Comparison of ENCODE assay signal across 8 mouse cellular contexts in the genomic region with DNA sequence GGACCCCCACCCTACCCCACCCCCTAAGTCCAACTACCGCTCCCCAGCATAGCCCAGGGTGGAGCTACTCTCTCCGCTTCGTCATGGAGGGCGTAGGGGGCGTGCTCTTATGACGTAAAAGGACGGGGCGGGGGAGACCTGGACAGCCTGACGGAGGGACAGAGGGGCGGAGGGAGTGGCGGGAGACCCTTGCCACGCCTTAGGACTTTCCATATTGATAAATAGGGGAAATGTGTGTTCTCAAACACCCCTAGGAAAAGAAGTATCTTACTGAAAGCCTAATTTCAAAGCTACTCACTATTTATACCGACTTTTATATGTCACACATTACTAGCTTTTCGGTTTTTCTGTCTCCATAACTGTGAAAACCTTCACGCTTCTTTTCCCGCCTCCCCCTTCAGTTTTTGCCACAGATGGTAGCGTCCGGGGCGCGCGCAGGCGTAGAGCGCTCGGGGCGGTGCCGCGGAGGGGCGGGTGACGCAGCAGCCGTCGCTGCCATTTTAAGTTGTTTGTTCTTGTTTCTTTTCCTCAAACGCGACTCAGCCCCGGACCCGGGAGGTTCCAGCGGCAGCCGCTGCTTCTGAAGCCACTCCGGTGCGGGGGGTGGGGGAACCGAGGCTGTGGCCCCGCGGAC. TPM values are rescaled to one million over a fixed set of nuclear protein-coding genes. Genes with fewer than 3 reads are reported as not detected.
DNase-seq lines count a peak whose midpoint lies in the region; ATAC-seq and TF ChIP-seq lines count a peak whose summit lies in the region.

No protein-coding gene starts in this region.

- H3K4me2 ChIP-seq in CH12.LX (ENCODE audit: insufficient read depth, low read depth, poor library complexity, severe bottlenecking): peak overlapping the region; percentile 52; the same call in 1 of the 2 replicates
- peak overlapping the region; percentile 82 for H3K4me2 ChIP-seq in forebrain, embryonic 12.5 days
- H3K4me2 ChIP-seq in liver, postnatal 0 days (ENCODE audit: low read depth, low read length): peak overlapping the region; percentile 87
- peak overlapping the region; percentile 93 for H3K4me2 ChIP-seq in neural tube, embryonic 14.5 days (ENCODE audit: low read depth, low read length)

- H3K27me3 ChIP-seq in CH12.LX (replicated peaks): no peaks in the 10 kb centered on the region
- no peaks in the 10 kb centered on the region for H3K27me3 ChIP-seq in forebrain, embryonic 12.5 days
- no peaks in the 10 kb centered on the region for H3K27me3 ChIP-seq in liver, postnatal 0 days (ENCODE audit: insufficient read depth, low read length)
- H3K27me3 ChIP-seq in neural tube, embryonic 14.5 days (ENCODE audit: control insufficient read depth, insufficient read depth, low read length): no peaks in the 10 kb centered on the region

- peak; percentile 97 for ATAC-seq in forebrain, embryonic 12.5 days (ENCODE audit: low FRiP score)
- ATAC-seq in liver, postnatal 0 days: peak; percentile 95
- ATAC-seq in neural tube, embryonic 14.5 days (ENCODE audit: low read depth): peak; percentile 97

- peaks cover 37% of the 10 kb centered on the region for H3K79me2 ChIP-seq in CH12.LX (replicated peaks; ENCODE audit: control insufficient read depth, extremely low read depth, insufficient read depth, poor library complexity, severe bottlenecking)

- peak overlapping the region; percentile 97 for H3K9ac ChIP-seq in CH12.LX (ENCODE audit: insufficient read depth, low read depth)
- H3K9ac ChIP-seq in forebrain, embryonic 12.5 days: peak overlapping the region; percentile 99
- H3K9ac ChIP-seq in liver, postnatal 0 days (replicated peaks): peak overlapping the region; percentile 97
- H3K9ac ChIP-seq in neural tube, embryonic 14.5 days (replicated peaks; ENCODE audit: low read depth, low read length): peak overlapping the region; percentile 85

- peaks cover 8 to 14% of the 10 kb centered on the region in 2 experiments for H3K36me3 ChIP-seq in CH12.LX (replicated peaks in 1 of 2; ENCODE audit: control insufficient read depth in 1 of 2, insufficient read depth in 1 of 2, low read length in 1 of 2)
- H3K36me3 ChIP-seq in forebrain, embryonic 12.5 days (replicated peaks): peaks cover 5% of the 10 kb centered on the region
- H3K36me3 ChIP-seq in liver, postnatal 0 days (replicated peaks; ENCODE audit: insufficient read depth, low read length): peaks cover 11% of the 10 kb centered on the region
- no peaks in the 10 kb centered on the region; the same call in 1 of the 2 replicates for H3K36me3 ChIP-seq in neural tube, embryonic 14.5 days (ENCODE audit: control insufficient read depth, insufficient read depth, low read length)

- peak; percentile 97 for DNase-seq in CH12.LX (ENCODE audit: extremely low read depth)
- peak; percentile 96 for DNase-seq in c-Kit-positive CD71-positive TER-119-negative erythroid progenitor cells, embryonic 14.5 days (ENCODE audit: low read depth)
- DNase-seq in heart, postnatal 10 days: peak; percentile 97 to 98
- DNase-seq in large intestine, adult 2 months (ENCODE audit: low read depth, low spot score): peak; percentile 92
- peak; percentile 99 for DNase-seq in liver, postnatal 0 days
- peak; percentile 97 for DNase-seq in testis, postnatal 10 days (ENCODE audit: low spot score)

- no peaks in the 10 kb centered on the region for H3K9me3 ChIP-seq in CH12.LX (replicated peaks; ENCODE audit: low read length)
- H3K9me3 ChIP-seq in forebrain, embryonic 12.5 days: no peaks in the 10 kb centered on the region
- H3K9me3 ChIP-seq in liver, postnatal 0 days (ENCODE audit: low read length): no peaks in the 10 kb centered on the region
- H3K9me3 ChIP-seq in neural tube, embryonic 14.5 days (ENCODE audit: control insufficient read depth, low read length): no peaks in the 10 kb centered on the region

- TF ChIP-seq CTCF in CH12.LX (conservative IDR thresholded peaks at IDR 0.05 in 1 of 2, IDR thresholded peaks at IDR 0.05 in 1 of 2; ENCODE audit: low read depth in 2 of 2, low read length in 2 of 2): no peak
- TF ChIP-seq CTCF in liver, postnatal 0 days (IDR thresholded peaks at IDR 0.05; ENCODE audit: low read depth): peak; percentile 25; the same call in 1 of the 2 replicates

- under 1% methylated on average over 42 of the region's 42 CpGs for WGBS in forebrain, embryonic 12.5 days
- under 1% methylated on average over 42 of the region's 42 CpGs for WGBS in large intestine, adult 2 months
- under 1% methylated on average over 42 of the region's 42 CpGs for WGBS in liver, postnatal 0 days (ENCODE audit: insufficient replicate concordance)
- under 1% methylated on average over 42 of the region's 42 CpGs for WGBS in neural tube, embryonic 14.5 days

- peak overlapping the region; percentile 93 for H3K27ac ChIP-seq in CH12.LX (ENCODE audit: insufficient read depth, low read depth)
- H3K27ac ChIP-seq in forebrain, embryonic 12.5 days: peak overlapping the region; percentile 99
- H3K27ac ChIP-seq in liver, postnatal 0 days (ENCODE audit: low read depth): peak overlapping the region; percentile 99
- H3K27ac ChIP-seq in neural tube, embryonic 14.5 days (ENCODE audit: low read depth, low read length): peak overlapping the region; percentile 98

- TF ChIP-seq POLR2A in CH12.LX (IDR thresholded peaks at IDR 0.05; ENCODE audit: low read depth, low read length): peak; percentile 99

- intact Hi-C loops in heart, postnatal 10 days (cut with DNase I): loop anchor here (1.0 to 2.0 kb wide), 2 partner anchors 31 to 40 kb away; partner anchors contain the start of genes Acot13, Gmnn and Tdp2

- dilution Hi-C loops in CH12.LX (cut with MboI; ENCODE audit: extremely low pct_ligation_motif_present, extremely low pct_unique_long_range_greater_than_20kb, low sequenced_read_pairs): no loop called here

- H3K4me3 ChIP-seq in CH12.LX (replicated peaks in 1 of 3; ENCODE audit: low read depth in 2 of 3, low read length in 2 of 3, poor library complexity in 1 of 3): peak overlapping the region; percentile 87 to 97 (median 91)
- H3K4me3 ChIP-seq in forebrain, embryonic 12.5 days (replicated peaks): peak overlapping the region; percentile 100
- H3K4me3 ChIP-seq in liver, postnatal 0 days (ENCODE audit: low read depth, low read length): peak overlapping the region; percentile 88
- peak overlapping the region; percentile 64 for H3K4me3 ChIP-seq in neural tube, embryonic 14.5 days (ENCODE audit: low read depth, low read length)

- TF ChIP-seq EP300 in CH12.LX (IDR thresholded peaks at IDR 0.05; ENCODE audit: low read length): no peak
- peak; percentile 85; the same call in 1 of the 2 replicates for TF ChIP-seq EP300 in liver, postnatal 0 days (IDR thresholded peaks at IDR 0.05; ENCODE audit: low read depth)

- in situ Hi-C loops in CH12.LX (cut with MboI; ENCODE audit: low pct_ligation_motif_present, low pct_unique_long_range_greater_than_20kb, low sequenced_read_pairs): no loop called here

- no peak for TF ChIP-seq RAD21 in CH12.LX (IDR thresholded peaks at IDR 0.05; ENCODE audit: low read depth, low read length)

- peaks cover 5 to 17% of the 10 kb centered on the region in 2 experiments; a peak in 3 of 4 replicates for H3K4me1 ChIP-seq in CH12.LX (ENCODE audit: control insufficient read depth in 1 of 2, insufficient read depth in 2 of 2)
- peaks cover 26% of the 10 kb centered on the region for H3K4me1 ChIP-seq in forebrain, embryonic 12.5 days
- peaks cover 18% of the 10 kb centered on the region for H3K4me1 ChIP-seq in liver, postnatal 0 days (ENCODE audit: insufficient read depth)
- H3K4me1 ChIP-seq in neural tube, embryonic 14.5 days (ENCODE audit: control insufficient read depth, insufficient read depth, low read length): peaks cover 24% of the 10 kb centered on the region

RNA-seq across cellular contexts. Expression of gene BC005537, which starts 0.7 kb away (rescaled TPM):
- total RNA-seq in CH12.LX (2012; rRNA removed) (21.8 and 28.3 TPM in 2 replicates), CH12.LX (2014; rRNA removed) (37.0 and 39.0 TPM in 2 replicates)
- polyA plus RNA-seq in CH12.LX (2012; ENCODE audit: insufficient read length, low read depth): 47.5 and 47.7 TPM in 2 replicates
- 20.9 and 22.3 TPM in 2 replicates for polyA plus RNA-seq in forebrain, embryonic 12.5 days (2016; fragmentation: Nextera tagmentation; extraction: Ambion mirVana)
- total RNA-seq in heart, postnatal 10 days (2021): 100 to 1,000 TPM; 178 to 179 TPM
- 23.9 and 29.0 TPM in 2 replicates for polyA plus RNA-seq in large intestine, adult 2 months (2012; rRNA removed)
- 10.4 and 10.6 TPM in 2 replicates for polyA plus RNA-seq in liver, postnatal 0 days (2015; fragmentation: Nextera tagmentation; extraction: Ambion mirVana)
- 34.3 and 51.9 TPM in 2 replicates for polyA plus RNA-seq in neural tube, embryonic 14.5 days (2014; fragmentation: Nextera tagmentation; extraction: Ambion mirVana)

RNA-seq across cellular contexts. Expression of gene Acot13, which starts 30.5 kb away (rescaled TPM):
- total RNA-seq in CH12.LX (2012; rRNA removed): 46.0 and 50.5 TPM in 2 replicates
- total RNA-seq in CH12.LX (2014; rRNA removed): 36.0 and 37.1 TPM in 2 replicates
- polyA plus RNA-seq in CH12.LX (2012; ENCODE audit: insufficient read length, low read depth): 45.5 and 46.7 TPM in 2 replicates
- 57.4 and 57.8 TPM in 2 replicates for polyA plus RNA-seq in forebrain, embryonic 12.5 days (2016; fragmentation: Nextera tagmentation; extraction: Ambion mirVana)
- 100 to 1,000 TPM; 282 to 297 TPM for total RNA-seq in heart, postnatal 10 days (2021)
- polyA plus RNA-seq in large intestine, adult 2 months (2012; rRNA removed): 57.4 and 65.0 TPM in 2 replicates
- 101 and 102 TPM in 2 replicates for polyA plus RNA-seq in liver, postnatal 0 days (2015; fragmentation: Nextera tagmentation; extraction: Ambion mirVana)
- polyA plus RNA-seq in neural tube, embryonic 14.5 days (2014; fragmentation: Nextera tagmentation; extraction: Ambion mirVana): 47.8 and 51.2 TPM in 2 replicates

RNA-seq across cellular contexts. Expression of gene Tdp2, which starts 30.7 kb away (rescaled TPM):
- total RNA-seq in CH12.LX (2012; rRNA removed): 37.4 and 38.0 TPM in 2 replicates
- 96.6 and 116 TPM in 2 replicates for total RNA-seq in CH12.LX (2014; rRNA removed)
- 44.5 and 54.5 TPM in 2 replicates for polyA plus RNA-seq in CH12.LX (2012; ENCODE audit: insufficient read length, low read depth)
- polyA plus RNA-seq in forebrain, embryonic 12.5 days (2016; fragmentation: Nextera tagmentation; extraction: Ambion mirVana): 70.3 and 75.0 TPM in 2 replicates
- 10 to 100 TPM; 17.8 to 18.0 TPM for total RNA-seq in heart, postnatal 10 days (2021)
- polyA plus RNA-seq in large intestine, adult 2 months (2012; rRNA removed): 15.8 and 25.5 TPM in 2 replicates
- 18.3 and 18.4 TPM in 2 replicates for polyA plus RNA-seq in liver, postnatal 0 days (2015; fragmentation: Nextera tagmentation; extraction: Ambion mirVana)
- polyA plus RNA-seq in neural tube, embryonic 14.5 days (2014; fragmentation: Nextera tagmentation; extraction: Ambion mirVana): 33.9 and 36.0 TPM in 2 replicates

RNA-seq across cellular contexts. Expression of gene Gmnn, which starts 39.1 kb away (rescaled TPM):
- total RNA-seq in CH12.LX (2012; rRNA removed) (117 and 138 TPM in 2 replicates), CH12.LX (2014; rRNA removed) (166 and 191 TPM in 2 replicates)
- polyA plus RNA-seq in CH12.LX (2012; ENCODE audit: insufficient read length, low read depth): 164 and 166 TPM in 2 replicates
- 127 and 131 TPM in 2 replicates for polyA plus RNA-seq in forebrain, embryonic 12.5 days (2016; fragmentation: Nextera tagmentation; extraction: Ambion mirVana)
- 10 to 100 TPM; 40.6 to 45.1 TPM for total RNA-seq in heart, postnatal 10 days (2021)
- 5.9 and 9.1 TPM in 2 replicates for polyA plus RNA-seq in large intestine, adult 2 months (2012; rRNA removed)
- polyA plus RNA-seq in liver, postnatal 0 days (2015; fragmentation: Nextera tagmentation; extraction: Ambion mirVana): 69.1 and 71.9 TPM in 2 replicates
- 9.9 and 16.5 TPM in 2 replicates for polyA plus RNA-seq in neural tube, embryonic 14.5 days (2014; fragmentation: Nextera tagmentation; extraction: Ambion mirVana)

RNA-seq across cellular contexts. Expression of gene D130043K22Rik, which starts 44.1 kb away (rescaled TPM):
- total RNA-seq in CH12.LX (2012; rRNA removed) (0.08 and 0.25 TPM in 2 replicates), CH12.LX (2014; rRNA removed) (0.05 and 0.08 TPM in 2 replicates)
- 0.04 and 0.16 TPM in 2 replicates for polyA plus RNA-seq in CH12.LX (2012; ENCODE audit: insufficient read length, low read depth)
- polyA plus RNA-seq in forebrain, embryonic 12.5 days (2016; fragmentation: Nextera tagmentation; extraction: Ambion mirVana): 1.1 and 1.6 TPM in 2 replicates
- total RNA-seq in heart, postnatal 10 days (2021): not detected
- polyA plus RNA-seq in large intestine, adult 2 months (2012; rRNA removed): 1.6 and 3.6 TPM in 2 replicates
- polyA plus RNA-seq in liver, postnatal 0 days (2015; fragmentation: Nextera tagmentation; extraction: Ambion mirVana): 0.31 and 0.48 TPM in 2 replicates
- polyA plus RNA-seq in neural tube, embryonic 14.5 days (2014; fragmentation: Nextera tagmentation; extraction: Ambion mirVana): 6.1 and 7.0 TPM in 2 replicates

Comparison
In these comparisons a context has a peak if more than half of its experiments do, and no peak if none do; other contexts are left out.
1. Peak in every context shown above with its lines: DNase-seq, ATAC-seq, H3K4me3 ChIP-seq and H3K27ac ChIP-seq.